Mouse (Mus musculus) liver, embryonic 16.5 days (tissue): ENCODE data around the gene Armh3. TPM values are rescaled to one million over a fixed set of nuclear protein-coding genes. Genes with fewer than 3 reads are reported as not detected.

Experiments used
- ATAC-seq: fragments of 200-750 bp; cut with Nextera tagmentation; 2 replicates; pipeline ENCODE4 v1.8.0; 2017; ENCODE audit warnings: low read depth, mild to moderate bottlenecking, moderate number of reproducible peaks, moderate library complexity
- H3K27ac ChIP-seq: fragments of 300-500 bp; sonication (generic); 2 replicates; pipeline ENCODE4 v1.5.1; 2014; ENCODE audit warnings: mild to moderate bottlenecking, low read length
- H3K27me3 ChIP-seq: fragments of 300-500 bp; sonication (generic); 2 replicates; pipeline ENCODE4 v1.6.1; 2014; ENCODE audit warnings: low read depth, low read length, mixed read lengths; ENCODE audit not compliant: control insufficient read depth, insufficient read depth
- H3K36me3 ChIP-seq: fragments of 300-500 bp; sonication (generic); 2 replicates; pipeline ENCODE4 v1.6.1; 2014; ENCODE audit warnings: mild to moderate bottlenecking; ENCODE audit not compliant: control insufficient read depth, insufficient read depth
- H3K4me1 ChIP-seq: fragments of 300-500 bp; sonication (generic); 2 replicates; pipeline ENCODE4 v1.6.1; 2014; ENCODE audit warnings: low read depth, low read length, mixed read lengths; ENCODE audit not compliant: control insufficient read depth
- H3K4me2 ChIP-seq: fragments of 300-500 bp; sonication (generic); 2 replicates; pipeline ENCODE4 v1.6.1; 2014; ENCODE audit warnings: low read depth, low read length, mixed read lengths
- H3K4me3 ChIP-seq: fragments of 300-500 bp; sonication (generic); 2 replicates; pipeline ENCODE4 v1.5.1; 2014; ENCODE audit warnings: low read depth, mild to moderate bottlenecking, low read length
- H3K9ac ChIP-seq: fragments of 300-500 bp; sonication (generic); 2 replicates; pipeline ENCODE4 v1.6.1; 2014; ENCODE audit warnings: low read depth, low read length
- H3K9me3 ChIP-seq: fragments of 300-500 bp; sonication (generic); replicated peaks from 2 replicates; pipeline ENCODE4 v1.6.1; 2016; ENCODE audit warnings: low read length; ENCODE audit not compliant: control insufficient read depth
- WGBS: fragments of 180-500 bp; shearing (Covaris S2); extraction: QIAGEN DNeasy Blood & Tissue Kit; methylation state at CpG from one replicate; pipeline ENCODE4 v1.1.7; 2014; ENCODE audit not compliant: insufficient replicate concordance; 5-methylcytosine and 5-hydroxymethylcytosine counted together
- polyA plus RNA-seq: library from polyadenylated mRNA; unstranded; fragments of >200 nt; fragmentation: Nextera tagmentation; extraction: Ambion mirVana; gene quantifications from 2 replicates; pipeline ENCODE4 v1.2.1, GENCODE M21; 2015

Gene Armh3
- polyA plus RNA-seq, 1 experiment from 2014 or later: 4.7 TPM

GRCm38 (mm10) chr19:46026567-46026966, 28.3 kb upstream of the Armh3 start:
- Histone ChIP-seq H3K36me3 (no peaks in the 10 kb centered on the region), H3K4me1 (peaks cover 3% of the 10 kb centered on the region), H3K4me2 (no peak overlapping the region), H3K9me3 (no peaks in the 10 kb centered on the region), H3K9ac (no peak overlapping the region), H3K27ac (no peak overlapping the region; the same call in 1 of the 2 replicates), H3K4me3 (no peak overlapping the region), H3K27me3 (no peaks in the 10 kb centered on the region)
- 55% methylated on average over 8 of the region's 8 CpGs for WGBS
- peak; percentile 47 for ATAC-seq

DNA sequence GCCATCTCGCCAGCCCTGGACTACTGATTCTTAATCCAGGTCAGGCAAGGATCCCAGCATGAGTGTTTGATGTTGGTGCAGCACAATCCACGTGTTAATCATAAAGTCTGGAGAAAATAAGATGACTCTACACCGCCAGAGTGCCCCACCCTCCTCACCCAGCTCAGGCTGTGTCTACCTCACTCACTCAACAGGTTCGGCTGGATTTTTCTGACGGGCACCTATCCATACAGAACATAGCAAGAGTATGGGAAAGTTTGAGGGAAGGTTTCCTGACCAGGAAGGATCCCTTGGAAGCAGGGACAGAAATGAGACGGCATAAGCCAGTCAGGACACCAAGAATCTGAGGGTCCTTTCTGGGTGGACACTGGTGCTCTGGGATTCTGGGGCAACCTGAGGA, 26.7 kb upstream of the Armh3 start:
- Histone ChIP-seq H3K36me3 (no peaks in the 10 kb centered on the region), H3K27me3 (no peaks in the 10 kb centered on the region), H3K4me2 (no peak overlapping the region), H3K4me3 (no peak overlapping the region), H3K27ac (no peak overlapping the region), H3K9me3 (no peaks in the 10 kb centered on the region), H3K4me1 (no peaks in the 10 kb centered on the region; the same call in 1 of the 2 replicates), H3K9ac (no peak overlapping the region)
- 62% methylated on average over 6 of the region's 6 CpGs for WGBS
- no peak for ATAC-seq

DNA sequence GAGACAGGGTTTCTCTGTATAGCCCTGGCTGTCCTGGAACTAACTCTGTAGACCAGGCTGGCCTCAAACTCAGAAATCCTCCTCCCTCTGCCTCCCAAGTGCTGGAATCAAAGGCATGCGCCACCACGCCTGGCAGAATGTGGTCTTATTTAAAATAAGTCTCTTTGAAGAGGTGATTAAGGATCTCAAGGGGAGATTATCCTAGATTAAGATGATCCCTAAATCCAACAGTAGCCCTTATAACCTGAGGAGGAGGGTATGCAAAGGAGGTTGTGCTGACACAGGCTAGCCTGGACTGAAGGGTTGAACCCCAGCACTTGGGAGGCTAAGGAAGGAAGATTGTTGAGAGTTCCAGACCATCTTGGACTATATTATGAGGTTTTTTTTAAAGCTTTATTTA, 17.7 kb upstream of the Armh3 start:
- 84% methylated on average over 2 of the region's 2 CpGs for WGBS
- no peaks in the 10 kb centered on the region for H3K27me3 ChIP-seq
- no peak overlapping the region for H3K9ac ChIP-seq
- H3K36me3 ChIP-seq: no peaks in the 10 kb centered on the region
- no peaks in the 10 kb centered on the region for H3K4me1 ChIP-seq
- H3K4me3 ChIP-seq: no peak overlapping the region
- H3K27ac ChIP-seq: no peak overlapping the region
- H3K4me2 ChIP-seq: no peak overlapping the region
- H3K9me3 ChIP-seq: no peaks in the 10 kb centered on the region; the same call in 1 of the 2 replicates
- ATAC-seq: no peak

DNA sequence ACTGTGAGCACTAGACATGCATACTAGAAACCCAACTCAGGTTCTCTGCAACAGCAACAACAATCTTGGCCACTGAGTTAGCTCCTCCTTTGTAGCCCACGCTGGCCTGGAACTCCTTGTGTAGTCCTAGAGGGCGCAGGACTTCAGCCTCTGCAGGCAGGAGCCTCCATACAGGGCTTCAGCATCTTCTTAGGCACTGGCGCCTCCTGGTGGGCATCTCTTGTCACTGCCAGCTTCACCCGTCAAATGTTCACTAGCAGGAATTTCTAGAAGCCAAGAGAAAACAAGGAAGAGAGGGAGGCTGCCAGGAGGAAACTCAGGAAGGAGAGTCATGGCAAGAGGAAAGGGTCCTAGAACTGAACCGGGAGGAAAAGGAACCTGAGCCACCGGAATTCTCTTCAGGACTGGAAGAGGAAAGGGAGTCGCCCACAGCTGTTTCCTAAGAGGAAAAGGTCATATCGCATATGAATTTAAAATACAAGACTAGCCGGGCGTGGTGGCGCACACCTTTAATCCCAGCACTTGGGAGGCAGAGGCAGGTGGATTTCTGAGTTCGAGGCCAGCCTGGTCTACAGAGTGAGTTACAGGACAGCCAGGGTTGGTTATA, 16.4 kb upstream of the Armh3 start:
- no peaks in the 10 kb centered on the region for H3K4me1 ChIP-seq
- no peak overlapping the region for H3K4me3 ChIP-seq
- no peaks in the 10 kb centered on the region for H3K36me3 ChIP-seq
- ATAC-seq: peak; percentile 71
- no peaks in the 10 kb centered on the region for H3K27me3 ChIP-seq
- no peak overlapping the region for H3K27ac ChIP-seq
- no peaks in the 10 kb centered on the region; the same call in 1 of the 2 replicates for H3K9me3 ChIP-seq
- H3K9ac ChIP-seq: no peak overlapping the region
- no peak overlapping the region for H3K4me2 ChIP-seq
- WGBS: 16% methylated on average over 12 of the region's 12 CpGs

GRCm38 (mm10) chr19:46005680-46006079, 7.4 kb upstream of the Armh3 start:
- Histone ChIP-seq H3K4me3 (no peak overlapping the region), H3K4me1 (peaks cover 16% of the 10 kb centered on the region), H3K27me3 (no peaks in the 10 kb centered on the region), H3K27ac (no peak overlapping the region), H3K36me3 (no peaks in the 10 kb centered on the region), H3K9me3 (no peaks in the 10 kb centered on the region), H3K9ac (no peak overlapping the region), H3K4me2 (no peak overlapping the region)
- no peak for ATAC-seq
- WGBS: 79% methylated on average over 7 of the region's 7 CpGs

DNA sequence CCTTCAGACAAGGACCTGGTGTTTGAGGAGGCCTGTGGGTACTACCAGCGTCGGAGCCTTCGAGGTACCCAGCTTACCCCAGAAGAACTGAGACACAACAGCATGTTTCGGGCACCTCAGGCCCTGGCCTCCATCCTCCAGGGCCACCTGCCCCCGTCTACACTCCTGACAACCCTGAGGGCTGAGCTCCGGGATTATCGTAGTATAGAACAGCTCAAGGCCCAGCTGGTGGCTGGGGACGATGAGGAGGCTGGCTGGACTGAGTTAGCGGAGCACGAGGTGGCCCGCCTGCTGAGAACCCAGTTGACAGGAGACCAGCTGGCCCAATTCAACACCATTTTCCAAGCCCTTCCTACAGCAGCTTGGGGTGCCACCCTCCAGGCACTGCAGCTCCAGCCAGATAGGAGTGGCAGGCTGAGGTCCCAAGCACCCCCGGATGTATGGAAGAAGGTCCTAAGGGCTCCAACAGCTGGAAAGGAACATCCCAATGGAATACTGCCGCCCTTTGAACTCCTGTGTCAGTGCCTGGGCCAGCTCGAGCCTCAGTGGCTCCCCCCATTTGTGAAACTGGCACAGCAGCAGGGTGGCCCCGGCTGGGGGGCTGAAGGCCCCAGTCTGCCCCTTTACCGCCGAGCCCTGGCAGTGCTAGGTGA, 6.7 kb upstream of the Armh3 start:
- Histone ChIP-seq H3K4me2 (no peak overlapping the region), H3K27me3 (no peaks in the 10 kb centered on the region), H3K36me3 (no peaks in the 10 kb centered on the region), H3K9ac (no peak overlapping the region), H3K4me1 (peaks cover 16% of the 10 kb centered on the region), H3K4me3 (no peak overlapping the region), H3K9me3 (no peaks in the 10 kb centered on the region), H3K27ac (no peak overlapping the region)
- WGBS: 82% methylated on average over 17 of the region's 17 CpGs
- no peak for ATAC-seq

- ATAC-seq: peak; percentile 92
- Histone ChIP-seq H3K9me3 (no peaks in the 10 kb centered on the region), H3K4me1 (peaks cover 22% of the 10 kb centered on the region), H3K36me3 (no peaks in the 10 kb centered on the region), H3K4me3 (peak within 1 kb of the TSS; percentile 74), H3K9ac (peak within 1 kb of the TSS; percentile 80), H3K4me2 (peak within 1 kb of the TSS; percentile 99), H3K27me3 (no peaks in the 10 kb centered on the region), H3K27ac (peak within 1 kb of the TSS; percentile 59; the same call in 1 of the 2 replicates)
- under 1% methylated on average over 70 of the region's 70 CpGs for WGBS
Measured at GRCm38 (mm10) chr19:46003371-46004226, 5.3 kb upstream of the Armh3 start, which contains the start of gene Hps6. Gene Hps6, plus strand, starts transcription at chr19:46003508.

GRCm38 (mm10) chr19:46002279-46002678, 4.0 kb upstream of the Armh3 start:
- Histone ChIP-seq H3K4me3 (no peak overlapping the region), H3K9ac (no peak overlapping the region), H3K27ac (no peak overlapping the region), H3K9me3 (no peaks in the 10 kb centered on the region), H3K4me2 (no peak overlapping the region), H3K36me3 (no peaks in the 10 kb centered on the region), H3K27me3 (no peaks in the 10 kb centered on the region), H3K4me1 (peaks cover 29% of the 10 kb centered on the region)
- 52% methylated on average over 9 of the region's 9 CpGs for WGBS
- no peak for ATAC-seq
